Mouse (Mus musculus): ENCODE measurements around the gene Tnrc18. TPM values are rescaled to one million over a fixed set of nuclear protein-coding genes. Genes with fewer than 3 reads are reported as not detected.

Gene Tnrc18
- polyA plus RNA-seq, 1 experiment from 2014 or later, result 23.3 TPM

DNA sequence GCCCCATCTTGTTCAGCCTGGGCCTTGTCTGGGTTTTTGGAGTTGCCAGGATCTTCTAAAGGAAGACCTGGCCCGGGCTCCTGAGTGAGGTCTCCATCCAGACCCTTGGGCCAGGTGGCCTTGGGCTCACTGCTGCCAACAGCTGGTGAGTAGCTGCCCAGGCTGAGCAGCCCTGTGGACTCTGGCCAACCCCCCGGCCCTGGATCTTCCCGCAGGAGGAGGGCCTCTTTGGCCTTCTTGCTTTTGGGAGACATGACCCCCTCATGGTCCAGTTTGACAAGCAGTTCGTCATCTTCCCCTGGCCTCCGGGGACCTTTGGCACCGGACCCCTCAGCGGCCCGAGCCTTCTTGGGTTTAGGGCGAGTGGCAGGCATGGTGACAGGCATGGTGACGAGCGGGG, 85.5 kb downstream of the Tnrc18 start:
- Histone ChIP-seq H3K9ac (ENCODE audit: low read depth, low read length) (no peak overlapping the region), H3K27ac (ENCODE audit: low read length) (no peak overlapping the region), H3K4me3 (ENCODE audit: low read depth, low read length) (no peak overlapping the region), H3K4me1 (ENCODE audit: control insufficient read depth, insufficient read depth, low read length) (no peaks in the 10 kb centered on the region), H3K4me2 (ENCODE audit: low read length) (no peak overlapping the region), H3K36me3 (ENCODE audit: control insufficient read depth, insufficient read depth, low read length) (peaks cover 65% of the 10 kb centered on the region), H3K27me3 (ENCODE audit: control insufficient read depth, insufficient read depth, low read depth, low read length) (no peaks in the 10 kb centered on the region), H3K9me3 (replicated peaks; ENCODE audit: control insufficient read depth, low read length, poor library complexity, severe bottlenecking) (no peaks in the 10 kb centered on the region)
- 91% methylated on average over 11 of the region's 11 CpGs for WGBS
- ATAC-seq, result no peak

DNA sequence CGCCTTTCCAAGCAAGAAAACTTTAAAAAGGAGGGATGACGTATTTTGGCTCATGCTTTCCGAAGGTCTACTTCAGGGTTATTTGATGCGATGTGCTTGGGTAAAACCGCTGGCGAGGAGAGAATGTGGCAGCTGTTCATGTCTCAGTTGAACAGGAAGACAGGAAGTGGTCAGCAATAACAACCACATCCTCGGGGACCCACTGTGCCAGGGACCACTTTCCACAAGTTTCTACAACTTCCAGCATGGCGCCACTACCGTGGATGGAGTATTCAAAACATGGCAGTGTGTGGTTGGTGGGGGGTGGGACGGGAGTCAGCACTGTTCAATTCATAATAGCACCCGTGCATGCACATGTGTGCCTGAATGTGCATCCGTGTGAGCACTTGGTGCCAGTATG, 87.2 kb downstream of the Tnrc18 start:
- Histone ChIP-seq H3K4me2 (ENCODE audit: low read length) (no peak overlapping the region), H3K9ac (ENCODE audit: low read depth, low read length) (no peak overlapping the region), H3K27ac (ENCODE audit: low read length) (no peak overlapping the region), H3K36me3 (ENCODE audit: control insufficient read depth, insufficient read depth, low read length) (peaks cover 71% of the 10 kb centered on the region), H3K27me3 (ENCODE audit: control insufficient read depth, insufficient read depth, low read depth, low read length) (no peaks in the 10 kb centered on the region), H3K4me1 (ENCODE audit: control insufficient read depth, insufficient read depth, low read length) (no peaks in the 10 kb centered on the region), H3K9me3 (replicated peaks; ENCODE audit: control insufficient read depth, low read length, poor library complexity, severe bottlenecking) (no peaks in the 10 kb centered on the region), H3K4me3 (ENCODE audit: low read depth, low read length) (no peak overlapping the region)
- WGBS, result 92% methylated on average over 12 of the region's 12 CpGs
- ATAC-seq, result no peak

DNA sequence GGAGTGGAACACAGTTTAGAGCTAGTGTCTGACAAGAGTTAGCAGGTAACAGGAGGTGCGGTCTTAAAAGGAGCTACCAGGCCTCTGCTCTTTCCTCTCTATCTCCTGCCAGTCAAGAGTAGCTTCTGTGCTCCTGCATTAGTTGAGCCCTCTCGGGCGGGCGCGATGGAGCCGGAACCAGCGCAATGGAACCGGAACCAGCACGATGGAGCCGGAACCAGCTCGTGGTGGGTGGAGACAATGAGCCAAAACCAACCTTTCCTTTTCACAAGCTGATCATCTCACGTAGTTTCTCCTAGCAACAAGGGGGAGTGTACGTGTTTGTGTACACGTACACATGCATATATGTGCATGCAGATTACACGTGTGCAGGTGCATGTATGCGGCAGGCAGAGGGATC, 89.2 kb downstream of the Tnrc18 start:
- 96% methylated on average over 16 of the region's 16 CpGs for WGBS
- H3K9ac ChIP-seq (ENCODE audit: low read depth, low read length), result no peak overlapping the region

DNA sequence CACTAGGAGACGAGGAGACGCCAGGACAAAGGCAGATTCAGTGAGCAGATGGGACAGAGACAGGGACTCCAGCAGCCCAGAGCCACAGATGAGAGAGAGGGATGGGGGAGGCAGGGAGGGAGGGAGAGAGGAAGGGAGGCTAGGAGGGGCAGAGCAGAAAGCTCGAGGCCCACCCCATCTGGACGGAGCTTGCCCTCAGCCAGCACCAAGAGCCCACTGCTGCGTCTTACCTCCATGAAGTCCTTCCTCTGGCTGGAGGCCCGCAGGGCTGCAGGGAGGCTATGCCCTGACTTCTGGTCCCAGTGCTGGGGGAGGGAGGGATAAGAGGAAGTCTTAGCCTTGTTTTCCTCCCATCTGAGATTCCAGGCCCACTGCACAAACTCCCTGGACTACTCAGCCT, 90.7 kb downstream of the Tnrc18 start:
- no peak overlapping the region for H3K9ac ChIP-seq (ENCODE audit: low read depth, low read length)
- 74% methylated on average over 6 of the region's 6 CpGs for WGBS
- no peak overlapping the region for H3K27ac ChIP-seq (ENCODE audit: low read length)

More for the DNA sequence above, 89.2 kb downstream of the Tnrc18 start:
- no peak overlapping the region for H3K4me2 ChIP-seq (ENCODE audit: low read length)
- ATAC-seq, result no peak
- peaks cover 71% of the 10 kb centered on the region for H3K36me3 ChIP-seq (ENCODE audit: control insufficient read depth, insufficient read depth, low read length)
- H3K4me1 ChIP-seq (ENCODE audit: control insufficient read depth, insufficient read depth, low read length), result peaks cover 4% of the 10 kb centered on the region; the same call in 1 of the 2 replicates
- H3K4me3 ChIP-seq (ENCODE audit: low read depth, low read length), result no peak overlapping the region
- no peak overlapping the region for H3K27ac ChIP-seq (ENCODE audit: low read length)
- no peaks in the 10 kb centered on the region for H3K9me3 ChIP-seq (replicated peaks; ENCODE audit: control insufficient read depth, low read length, poor library complexity, severe bottlenecking)
- H3K27me3 ChIP-seq (ENCODE audit: control insufficient read depth, insufficient read depth, low read depth, low read length), result no peaks in the 10 kb centered on the region

DNA sequence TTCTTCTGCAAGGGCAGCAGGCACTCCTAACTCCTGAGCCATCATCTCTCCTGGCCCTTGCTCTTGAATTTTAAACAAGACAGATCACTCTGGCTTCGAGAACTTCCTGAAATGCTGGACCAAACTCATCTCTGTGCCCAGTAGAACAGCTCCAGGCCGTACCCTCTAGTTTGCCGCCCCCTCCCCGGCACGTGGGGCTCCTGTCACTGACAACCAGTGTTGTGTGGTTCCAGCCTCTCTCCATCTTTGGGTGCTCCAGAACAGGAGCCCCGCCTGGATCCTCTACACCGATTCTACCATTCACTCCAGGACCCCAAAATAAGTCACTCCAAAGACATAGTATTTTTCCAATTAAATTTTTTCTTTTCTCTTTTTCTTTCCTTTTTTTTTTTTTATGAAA, 93.2 kb downstream of the Tnrc18 start:
- Histone ChIP-seq H3K27me3 (ENCODE audit: control insufficient read depth, insufficient read depth, low read depth, low read length) (no peaks in the 10 kb centered on the region), H3K9me3 (replicated peaks; ENCODE audit: control insufficient read depth, low read length, poor library complexity, severe bottlenecking) (no peaks in the 10 kb centered on the region), H3K27ac (ENCODE audit: low read length) (peak overlapping the region; percentile 71), H3K4me1 (ENCODE audit: control insufficient read depth, insufficient read depth, low read length) (peaks cover 4% of the 10 kb centered on the region; the same call in 1 of the 2 replicates), H3K9ac (ENCODE audit: low read depth, low read length) (no peak overlapping the region), H3K4me3 (ENCODE audit: low read depth, low read length) (no peak overlapping the region), H3K36me3 (ENCODE audit: control insufficient read depth, insufficient read depth, low read length) (peaks cover 50% of the 10 kb centered on the region), H3K4me2 (ENCODE audit: low read length) (no peak overlapping the region)
- ATAC-seq, result no peak
- whole genome bisulfite sequencing, result 95% methylated on average over 7 of the region's 7 CpGs

More for the DNA sequence above, 90.7 kb downstream of the Tnrc18 start:
- Histone ChIP-seq H3K27me3 (ENCODE audit: control insufficient read depth, insufficient read depth, low read depth, low read length) (no peaks in the 10 kb centered on the region), H3K9me3 (replicated peaks; ENCODE audit: control insufficient read depth, low read length, poor library complexity, severe bottlenecking) (no peaks in the 10 kb centered on the region), H3K4me1 (ENCODE audit: control insufficient read depth, insufficient read depth, low read length) (peaks cover 4% of the 10 kb centered on the region; the same call in 1 of the 2 replicates), H3K36me3 (ENCODE audit: control insufficient read depth, insufficient read depth, low read length) (peaks cover 61% of the 10 kb centered on the region), H3K4me3 (ENCODE audit: low read depth, low read length) (no peak overlapping the region), H3K4me2 (ENCODE audit: low read length) (no peak overlapping the region)
- ATAC-seq, result no peak

DNA sequence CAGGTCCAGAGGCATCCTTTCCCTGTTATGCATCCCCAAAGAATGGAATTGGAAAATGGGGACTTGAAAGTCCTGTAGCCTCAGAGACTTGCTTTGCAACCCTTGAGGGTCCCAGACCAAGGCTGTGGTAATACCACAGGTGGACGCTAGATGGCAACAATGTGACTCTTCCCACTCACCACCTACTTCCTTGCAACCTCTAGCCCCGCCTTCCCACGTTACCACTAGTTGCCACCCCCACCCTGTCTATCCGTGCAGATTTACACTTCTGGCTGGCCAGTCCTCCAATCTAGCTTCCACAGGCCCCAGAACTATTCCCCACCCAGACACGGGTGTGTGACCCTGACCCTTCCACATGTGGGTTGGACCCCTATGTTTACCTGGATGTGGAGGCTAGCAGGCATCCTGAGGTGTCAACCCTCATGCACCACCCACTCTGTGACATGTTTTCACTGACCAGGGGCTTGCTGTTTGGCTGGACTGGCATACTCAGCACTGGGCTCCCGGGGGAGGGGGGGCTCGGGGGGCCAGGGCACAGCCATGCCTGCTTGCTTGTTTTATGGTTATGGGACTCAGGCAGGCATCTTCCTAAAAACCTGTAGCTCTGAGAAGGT, 93.8 kb downstream of the Tnrc18 start:
- peak; percentile 72 for ATAC-seq
- peaks cover 50% of the 10 kb centered on the region for H3K36me3 ChIP-seq (ENCODE audit: control insufficient read depth, insufficient read depth, low read length)
- 16% methylated on average over 7 of the region's 7 CpGs for WGBS
- H3K4me3 ChIP-seq (ENCODE audit: low read depth, low read length), result no peak overlapping the region
- no peaks in the 10 kb centered on the region for H3K9me3 ChIP-seq (replicated peaks; ENCODE audit: control insufficient read depth, low read length, poor library complexity, severe bottlenecking)
- peak overlapping the region; percentile 12; the same call in 1 of the 2 replicates for H3K4me2 ChIP-seq (ENCODE audit: low read length)
- peaks cover 4% of the 10 kb centered on the region; the same call in 1 of the 2 replicates for H3K4me1 ChIP-seq (ENCODE audit: control insufficient read depth, insufficient read depth, low read length)
- H3K9ac ChIP-seq (ENCODE audit: low read depth, low read length), result no peak overlapping the region
- peak overlapping the region; percentile 71 for H3K27ac ChIP-seq (ENCODE audit: low read length)
- no peaks in the 10 kb centered on the region for H3K27me3 ChIP-seq (ENCODE audit: control insufficient read depth, insufficient read depth, low read depth, low read length)

DNA sequence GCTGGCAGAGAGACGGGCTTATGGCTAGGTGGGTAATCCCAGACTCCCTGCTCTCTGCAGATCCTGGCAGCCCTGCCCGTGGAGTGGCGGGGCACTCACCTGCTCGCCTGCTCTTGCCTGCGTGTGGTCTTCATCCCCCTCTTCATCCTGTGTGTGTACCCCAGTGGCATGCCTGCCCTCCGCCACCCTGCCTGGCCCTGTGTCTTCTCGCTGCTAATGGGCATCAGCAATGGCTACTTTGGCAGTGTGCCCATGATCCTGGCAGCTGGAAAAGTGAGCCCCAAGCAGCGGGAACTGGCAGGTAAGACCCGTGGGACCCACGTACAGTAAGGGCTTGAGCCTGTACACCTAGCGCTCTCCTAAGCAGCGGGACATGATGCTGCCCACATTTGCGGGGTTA, 97.6 kb downstream of the Tnrc18 start:
- H3K4me3 ChIP-seq (ENCODE audit: low read depth, low read length), result no peak overlapping the region
- 91% methylated on average over 13 of the region's 13 CpGs for WGBS
- H3K27ac ChIP-seq (ENCODE audit: low read length), result no peak overlapping the region
- H3K9ac ChIP-seq (ENCODE audit: low read depth, low read length), result no peak overlapping the region
- H3K27me3 ChIP-seq (ENCODE audit: control insufficient read depth, insufficient read depth, low read depth, low read length), result no peaks in the 10 kb centered on the region
- no peak for ATAC-seq
- peaks cover 22% of the 10 kb centered on the region for H3K36me3 ChIP-seq (ENCODE audit: control insufficient read depth, insufficient read depth, low read length)
- no peaks in the 10 kb centered on the region for H3K9me3 ChIP-seq (replicated peaks; ENCODE audit: control insufficient read depth, low read length, poor library complexity, severe bottlenecking)
- no peak overlapping the region for H3K4me2 ChIP-seq (ENCODE audit: low read length)
- H3K4me1 ChIP-seq (ENCODE audit: control insufficient read depth, insufficient read depth, low read length), result peaks cover 4% of the 10 kb centered on the region; the same call in 1 of the 2 replicates

DNA sequence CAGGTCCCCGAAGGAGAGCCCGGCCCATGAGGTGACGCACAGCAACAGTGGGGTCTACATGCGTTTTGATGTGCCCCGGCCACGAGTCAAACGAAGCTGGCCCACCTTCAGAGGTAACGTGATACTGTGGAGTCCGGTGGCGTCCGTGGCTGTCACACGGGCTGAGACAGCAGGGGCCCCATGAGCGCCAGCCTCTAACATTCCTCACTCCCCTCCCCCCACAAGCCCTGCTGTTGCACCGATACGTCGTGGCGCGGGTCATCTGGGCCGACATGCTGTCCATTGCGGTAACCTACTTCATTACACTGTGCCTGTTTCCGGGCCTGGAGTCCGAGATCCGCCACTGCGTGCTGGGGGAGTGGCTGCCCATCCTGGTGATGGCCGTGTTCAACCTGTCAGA, 99.0 kb downstream of the Tnrc18 start:
- ATAC-seq, result no peak
- H3K36me3 ChIP-seq (ENCODE audit: control insufficient read depth, insufficient read depth, low read length), result peaks cover 27% of the 10 kb centered on the region
- no peak overlapping the region for H3K4me2 ChIP-seq (ENCODE audit: low read length)

DNA sequence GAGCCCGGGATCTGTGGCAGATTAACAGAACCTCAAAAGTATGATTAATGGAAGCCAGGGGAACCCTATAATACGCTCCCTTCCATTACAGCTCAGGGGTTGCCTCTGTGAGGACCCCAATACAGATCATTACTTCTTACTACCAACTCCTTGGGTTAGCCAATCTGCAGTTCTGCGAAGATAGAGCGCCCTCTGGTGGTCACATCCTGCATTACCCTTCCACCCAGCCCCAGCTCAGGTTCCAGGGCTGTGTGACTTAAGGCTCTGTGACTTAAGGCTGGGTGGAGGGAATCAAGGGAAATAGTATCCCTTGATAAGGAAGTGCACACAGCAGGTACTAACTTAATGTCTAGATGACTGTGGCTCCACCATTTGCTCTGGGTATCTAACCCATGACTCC, 99.4 kb downstream of the Tnrc18 start:
- Histone ChIP-seq H3K4me2 (ENCODE audit: low read length) (no peak overlapping the region), H3K4me1 (ENCODE audit: control insufficient read depth, insufficient read depth, low read length) (no peaks in the 10 kb centered on the region), H3K27me3 (ENCODE audit: control insufficient read depth, insufficient read depth, low read depth, low read length) (no peaks in the 10 kb centered on the region), H3K36me3 (ENCODE audit: control insufficient read depth, insufficient read depth, low read length) (peaks cover 28% of the 10 kb centered on the region), H3K4me3 (ENCODE audit: low read depth, low read length) (no peak overlapping the region), H3K9me3 (replicated peaks; ENCODE audit: control insufficient read depth, low read length, poor library complexity, severe bottlenecking) (no peaks in the 10 kb centered on the region), H3K27ac (ENCODE audit: low read length) (no peak overlapping the region), H3K9ac (ENCODE audit: low read depth, low read length) (no peak overlapping the region)
- whole genome bisulfite sequencing, result 22% methylated on average over 4 of the region's 4 CpGs
- ATAC-seq, result peak; percentile 40; the same call in 1 of the 2 replicates

More for the DNA sequence above, 99.0 kb downstream of the Tnrc18 start:
- no peaks in the 10 kb centered on the region for H3K9me3 ChIP-seq (replicated peaks; ENCODE audit: control insufficient read depth, low read length, poor library complexity, severe bottlenecking)
- no peak overlapping the region for H3K27ac ChIP-seq (ENCODE audit: low read length)
- 72% methylated on average over 25 of the region's 25 CpGs for WGBS
- no peak overlapping the region for H3K4me3 ChIP-seq (ENCODE audit: low read depth, low read length)
- no peak overlapping the region for H3K9ac ChIP-seq (ENCODE audit: low read depth, low read length)
- H3K27me3 ChIP-seq (ENCODE audit: control insufficient read depth, insufficient read depth, low read depth, low read length), result no peaks in the 10 kb centered on the region
- no peaks in the 10 kb centered on the region for H3K4me1 ChIP-seq (ENCODE audit: control insufficient read depth, insufficient read depth, low read length)
